In genomic region chr11:88231213-88231790, GRCm38 (mm10) we compare ENCODE assay signal across 20 mouse cellular contexts. TPM values are rescaled to one million over a fixed set of nuclear protein-coding genes. Genes with fewer than 3 reads are reported as not detected.
DNase-seq lines count a peak whose midpoint lies in the region; ATAC-seq and TF ChIP-seq lines count a peak whose summit lies in the region.
"Had no signal": no experiment of that assay in that cellular context is flagged by ENCODE, and none has a peak within 500 bp of the region (broad histone marks: within the 10 kb centered on the region; RNA-seq: fewer than 3 reads in every experiment).

No protein-coding gene starts in this region.

- H3K79me2 ChIP-seq in C2C12 (ENCODE audit: control insufficient read depth, insufficient read depth): no peaks in the 10 kb centered on the region

- ATAC-seq in hindbrain, embryonic 16.5 days: peak; percentile 50; the same call in 1 of the 2 replicates
- ATAC-seq in hindbrain, embryonic 12.5 days (ENCODE audit: low FRiP score): no peak
- ATAC-seq in embryonic facial prominence, embryonic 14.5 days (ENCODE audit: low read depth): peak; percentile 30; the same call in 1 of the 2 replicates
- ATAC-seq: CD4-positive, CD25-positive, alpha-beta regulatory T cell, adult 4 months; forebrain, postnatal 0 days; intestine, embryonic 16.5 days; liver, postnatal 0 days; midbrain, embryonic 15.5 days had no signal

- peak; percentile 68 for DNase-seq in embryonic facial prominence, embryonic 14.5 days (ENCODE audit: low spot score)
- no peak for DNase-seq in limb, embryonic 10.5 days (ENCODE audit: low spot score)
- DNase-seq in layer of hippocampus, adult 18-20 months (ENCODE audit: low spot score in 2 of 2): no peak
- no peak for DNase-seq in right cerebral cortex, postnatal 14 days
- DNase-seq: adrenal gland, adult 8-10 months; cerebellum, adult 2 months; embryo, embryonic 11 days; forebrain, postnatal 0 days; heart, postnatal 10 days; kidney, postnatal 4 days; layer of hippocampus, postnatal 36 days; liver, postnatal 0 days; lung, postnatal 36 days had no signal

- H3K36me3 ChIP-seq in hindbrain, embryonic 16.5 days (ENCODE audit: control insufficient read depth, insufficient read depth, low read length): no peaks in the 10 kb centered on the region
- no peaks in the 10 kb centered on the region for H3K36me3 ChIP-seq in hindbrain, embryonic 12.5 days
- no peaks in the 10 kb centered on the region for H3K36me3 ChIP-seq in C2C12 (ENCODE audit: control insufficient read depth, insufficient read depth)
- no peaks in the 10 kb centered on the region for H3K36me3 ChIP-seq in embryonic facial prominence, embryonic 14.5 days (ENCODE audit: control insufficient read depth, insufficient read depth, low read length)
- H3K36me3 ChIP-seq in limb, embryonic 10.5 days: no peaks in the 10 kb centered on the region
- H3K36me3 ChIP-seq: midbrain, embryonic 15.5 days had no signal

- H3K9me3 ChIP-seq in hindbrain, embryonic 16.5 days (ENCODE audit: control insufficient read depth, low read length): no peaks in the 10 kb centered on the region
- no peaks in the 10 kb centered on the region for H3K9me3 ChIP-seq in hindbrain, embryonic 12.5 days (replicated peaks)
- H3K9me3 ChIP-seq in embryonic facial prominence, embryonic 14.5 days (ENCODE audit: control insufficient read depth, low read length): no peaks in the 10 kb centered on the region
- no peaks in the 10 kb centered on the region for H3K9me3 ChIP-seq in limb, embryonic 10.5 days (replicated peaks)
- H3K9me3 ChIP-seq: midbrain, embryonic 15.5 days had no signal

- peaks cover 20% of the 10 kb centered on the region for H3K4me1 ChIP-seq in hindbrain, embryonic 16.5 days (ENCODE audit: control insufficient read depth, insufficient read depth, low read depth, low read length)
- H3K4me1 ChIP-seq in hindbrain, embryonic 12.5 days: peaks cover 42% of the 10 kb centered on the region
- H3K4me1 ChIP-seq in embryonic facial prominence, embryonic 14.5 days (ENCODE audit: control insufficient read depth, insufficient read depth, low read length): peaks cover 31% of the 10 kb centered on the region
- H3K4me1 ChIP-seq in limb, embryonic 10.5 days: peaks cover 46% of the 10 kb centered on the region

- no peaks in the 10 kb centered on the region for H3K79me3 ChIP-seq in C2C12 (ENCODE audit: low read depth)

- no peak overlapping the region for H3K4me2 ChIP-seq in hindbrain, embryonic 16.5 days (ENCODE audit: low read length)
- H3K4me2 ChIP-seq in hindbrain, embryonic 12.5 days (replicated peaks): no peak overlapping the region
- no peak overlapping the region for H3K4me2 ChIP-seq in embryonic facial prominence, embryonic 14.5 days (ENCODE audit: low read depth, low read length)
- H3K4me2 ChIP-seq: midbrain, embryonic 15.5 days had no signal

- H3K27ac ChIP-seq in hindbrain, embryonic 16.5 days (ENCODE audit: low read depth, low read length): no peak overlapping the region
- no peak overlapping the region for H3K27ac ChIP-seq in hindbrain, embryonic 12.5 days
- H3K27ac ChIP-seq in embryonic facial prominence, embryonic 14.5 days (replicated peaks; ENCODE audit: low read depth, low read length): no peak overlapping the region
- H3K27ac ChIP-seq in limb, embryonic 10.5 days: peak overlapping the region; percentile 47
- H3K27ac ChIP-seq: midbrain, embryonic 15.5 days had no signal

- TF ChIP-seq CTCF in C2C12 (IDR thresholded peaks at IDR 0.05; ENCODE audit: control insufficient read depth, insufficient read depth, insufficient read length): no peak

- H3K27me3 ChIP-seq in hindbrain, embryonic 16.5 days (replicated peaks; ENCODE audit: control insufficient read depth, insufficient read depth, low read length): no peaks in the 10 kb centered on the region
- no peaks in the 10 kb centered on the region for H3K27me3 ChIP-seq in hindbrain, embryonic 12.5 days
- no peaks in the 10 kb centered on the region for H3K27me3 ChIP-seq in C2C12 (ENCODE audit: control insufficient read depth, insufficient read depth, insufficient read length)
- H3K27me3 ChIP-seq in embryonic facial prominence, embryonic 14.5 days (replicated peaks; ENCODE audit: control insufficient read depth, insufficient read depth, low read length): no peaks in the 10 kb centered on the region
- H3K27me3 ChIP-seq in limb, embryonic 10.5 days (ENCODE audit: low read depth, poor library complexity, severe bottlenecking): no peaks in the 10 kb centered on the region
- H3K27me3 ChIP-seq: midbrain, embryonic 15.5 days had no signal

- H3K4me3 ChIP-seq in hindbrain, embryonic 16.5 days (ENCODE audit: low read length): no peak overlapping the region
- H3K4me3 ChIP-seq in hindbrain, embryonic 12.5 days: no peak overlapping the region
- H3K4me3 ChIP-seq in C2C12 (ENCODE audit: insufficient read depth, poor library complexity, severe bottlenecking): no peak overlapping the region
- H3K4me3 ChIP-seq in embryonic facial prominence, embryonic 14.5 days (ENCODE audit: low read depth, low read length): no peak overlapping the region
- H3K4me3 ChIP-seq in limb, embryonic 10.5 days: no peak overlapping the region
- H3K4me3 ChIP-seq: erythroblast, embryonic 14.5 days; midbrain, embryonic 15.5 days had no signal

- H3ac ChIP-seq in C2C12 (ENCODE audit: control insufficient read depth, insufficient read length, low read depth): no peak overlapping the region

- 70% methylated on average over 4 of the region's 4 CpGs for WGBS in hindbrain, embryonic 16.5 days
- 81% methylated on average over 4 of the region's 4 CpGs for WGBS in hindbrain, embryonic 12.5 days
- WGBS in embryonic facial prominence, embryonic 14.5 days: 72% methylated on average over 4 of the region's 4 CpGs
- WGBS in limb, embryonic 10.5 days: 90% methylated on average over 4 of the region's 4 CpGs

- H3K9ac ChIP-seq in hindbrain, embryonic 16.5 days (ENCODE audit: low read depth, low read length): no peak overlapping the region
- H3K9ac ChIP-seq in hindbrain, embryonic 12.5 days: no peak overlapping the region
- H3K9ac ChIP-seq in embryonic facial prominence, embryonic 14.5 days (ENCODE audit: low read depth, low read length): no peak overlapping the region
- H3K9ac ChIP-seq: forebrain, postnatal 0 days; liver, postnatal 0 days; midbrain, embryonic 15.5 days had no signal

TF ChIP-seq in C2C12, 6 proteins besides CTCF, POLR2A, EP300 and RAD21:
- TF ChIP-seq MYOD1 (IDR thresholded peaks at IDR 0.05; ENCODE audit: control insufficient read depth, insufficient read length, low read depth) (peak; percentile 98), USF1 (IDR thresholded peaks at IDR 0.05; ENCODE audit: low read depth) (peak; percentile 28), MAX (IDR thresholded peaks at IDR 0.05) (no peak)
TF ChIP-seq in C2C12: peak in this region for 2.

RNA-seq across cellular contexts. Expression of gene Mrps23, which starts 27.1 kb away (rescaled TPM):
- 61.1 and 68.8 TPM in 2 replicates for polyA plus RNA-seq in hindbrain, embryonic 16.5 days (2015; fragmentation: Nextera tagmentation; extraction: Ambion mirVana)
- polyA plus RNA-seq in hindbrain, embryonic 12.5 days (2016; fragmentation: Nextera tagmentation; extraction: Ambion mirVana): 57.4 and 66.8 TPM in 2 replicates
- 191 TPM for polyA plus RNA-seq in C2C12 (2012; fragmentation: generic; extraction: Trizol)
- 55.6 and 59.4 TPM in 2 replicates for polyA plus RNA-seq in embryonic facial prominence, embryonic 14.5 days (2014; fragmentation: Nextera tagmentation; extraction: Ambion mirVana)
- polyA plus RNA-seq in limb, embryonic 10.5 days (2016; fragmentation: Nextera tagmentation; extraction: Ambion mirVana): 57.9 and 68.1 TPM in 2 replicates
- total RNA-seq in layer of hippocampus, adult 18-20 months (2021): 10 to 100 TPM; 63.8 to 77.8 TPM
